Mouse (Mus musculus): Measurements from ENCODE around the gene Syt1. TPM values are rescaled to one million over a fixed set of nuclear protein-coding genes. Genes with fewer than 3 reads are reported as not detected.

The Syt1 gene
- polyA plus RNA-seq, 1 experiment, result 0.58 TPM

DNA sequence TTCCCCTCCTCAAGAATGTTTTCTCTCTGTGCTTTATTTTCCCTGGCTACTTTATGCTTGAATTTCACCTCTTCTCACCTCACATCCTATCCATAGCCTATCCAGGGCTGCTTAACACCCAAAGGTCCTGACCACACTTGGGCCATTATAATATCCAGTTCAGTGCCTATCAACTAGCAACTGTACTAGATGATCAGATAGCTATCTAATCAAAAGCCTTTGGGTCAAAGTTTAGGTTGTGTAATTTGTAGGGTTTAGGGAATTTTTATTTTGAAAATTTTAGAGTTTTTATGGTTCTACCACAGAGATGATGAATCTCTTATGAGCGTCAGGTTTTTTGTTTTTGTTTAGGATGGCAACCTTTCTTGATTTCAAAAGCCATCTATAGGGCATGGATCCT lies 125.0 kb downstream of the Syt1 start:
- DNase-seq (ENCODE audit: low read depth), result no peak

DNA sequence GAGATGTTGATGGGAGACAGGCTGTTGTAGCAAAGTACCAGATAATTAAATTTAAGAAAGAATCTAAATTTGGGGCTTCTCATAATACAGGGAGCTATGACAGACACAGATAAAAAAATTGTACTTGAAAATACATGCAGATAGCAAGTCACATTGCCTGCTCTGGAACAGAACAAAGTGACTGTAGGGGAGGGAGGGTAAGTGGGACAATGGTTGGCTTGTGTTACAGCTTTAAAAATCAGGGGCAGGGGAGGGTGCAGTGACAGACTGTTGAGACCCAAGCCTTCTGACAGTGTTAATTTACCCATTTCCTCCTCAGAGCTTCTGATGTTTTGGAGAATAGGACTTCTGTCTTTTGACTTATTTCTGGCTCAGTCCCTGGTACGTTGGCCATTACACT lies 126.3 kb downstream of the Syt1 start:
- DNase-seq (ENCODE audit: low read depth), result no peak

DNA sequence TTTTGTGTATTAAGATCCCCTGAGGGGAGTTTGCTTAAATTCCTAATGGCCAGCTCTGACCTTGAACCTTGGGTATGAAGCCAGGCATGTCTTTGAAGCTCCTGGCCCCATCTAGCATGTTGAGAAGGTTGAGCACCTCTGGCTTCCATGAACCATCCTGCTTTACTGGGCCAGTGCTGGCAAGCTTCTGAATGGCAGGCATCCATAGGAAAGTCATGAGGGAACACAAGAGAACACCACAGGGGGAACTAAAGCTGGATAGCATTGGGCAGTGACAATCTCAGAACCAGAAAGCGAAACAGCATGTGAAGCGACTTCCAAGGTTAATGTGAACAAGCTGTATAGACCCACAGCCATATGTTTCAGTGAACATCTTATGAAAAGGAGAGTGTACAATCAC lies 130.4 kb downstream of the Syt1 start:
- no peak for DNase-seq (ENCODE audit: low read depth)

DNA sequence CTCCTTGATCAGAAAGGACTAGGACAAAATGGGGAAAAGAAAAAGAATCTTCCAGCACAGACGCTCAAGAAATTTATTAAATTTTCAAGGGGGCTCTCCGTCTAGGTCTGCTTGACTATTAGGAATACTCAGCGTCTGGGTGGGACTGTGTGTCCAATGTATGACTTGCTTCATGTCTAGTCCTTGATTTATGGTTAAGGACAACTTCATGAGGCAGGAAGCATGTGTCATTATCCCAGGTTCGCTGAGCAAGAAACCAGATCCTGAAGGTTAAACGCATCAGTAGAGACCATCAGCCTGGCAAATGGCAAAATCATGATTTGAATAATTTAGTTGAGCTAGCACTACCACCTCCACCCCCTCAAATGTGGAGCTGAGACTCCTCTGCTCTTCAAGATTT lies 135.1 kb downstream of the Syt1 start:
- no peak for DNase-seq (ENCODE audit: low read depth)

DNA sequence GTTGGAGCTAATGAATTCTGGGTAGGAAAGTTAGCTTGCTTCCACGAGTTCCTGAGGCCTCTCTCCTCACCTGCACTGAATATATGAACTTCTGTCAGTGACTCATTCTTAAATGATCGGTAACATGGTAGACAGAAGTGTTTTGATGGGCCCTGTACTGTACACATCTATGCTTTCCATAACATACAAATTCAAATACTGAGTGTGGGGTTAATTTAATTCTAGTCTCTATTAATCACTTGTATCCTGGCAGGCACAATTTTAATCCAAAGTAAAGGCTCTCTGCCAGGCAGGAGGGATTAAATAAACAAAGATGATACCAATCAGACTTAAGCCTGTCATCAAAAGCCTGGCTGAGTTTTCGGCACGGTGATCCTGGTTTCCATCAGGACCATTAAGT lies 136.1 kb downstream of the Syt1 start:
- DNase-seq (ENCODE audit: low read depth), result no peak

DNA sequence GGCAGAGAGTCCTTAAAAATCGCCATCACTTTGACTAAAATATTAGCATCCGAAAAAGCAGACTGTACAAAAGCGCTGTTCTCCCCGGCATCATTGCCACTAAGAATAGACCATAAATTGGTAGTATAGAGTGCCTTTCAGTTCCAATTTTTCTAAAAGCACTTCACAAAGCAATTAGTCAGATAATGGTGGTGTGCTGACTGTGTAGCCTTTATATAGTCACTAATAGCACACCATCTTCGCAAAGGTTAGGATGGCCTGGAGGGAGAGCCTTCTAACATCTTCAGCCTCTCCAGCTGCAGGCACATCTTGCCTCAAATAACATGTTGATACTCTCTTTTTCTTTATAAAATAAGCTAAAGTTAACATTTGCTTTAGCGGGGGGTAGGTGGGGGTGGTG lies 138.4 kb downstream of the Syt1 start:
- DNase-seq (ENCODE audit: low read depth), result no peak

DNA sequence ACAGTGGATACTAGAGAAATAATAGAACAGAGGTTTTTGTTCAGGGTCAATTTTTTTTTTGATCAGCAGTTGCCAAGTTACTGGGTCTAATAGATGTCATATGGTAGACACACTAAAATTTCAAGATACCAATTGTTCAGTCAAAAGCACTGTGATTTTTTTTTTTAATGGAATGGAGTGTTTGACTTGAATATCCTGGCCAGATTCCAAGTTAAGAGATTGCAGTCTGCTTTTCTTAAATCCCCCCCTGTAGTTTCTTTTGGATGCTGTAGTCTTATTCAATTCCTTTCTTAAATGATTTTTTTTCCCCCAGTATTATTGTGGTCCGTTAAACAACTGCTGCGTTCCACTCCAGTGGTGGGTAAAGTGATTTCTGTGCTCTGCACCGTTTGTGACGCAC lies 140.2 kb downstream of the Syt1 start:
- DNase-seq (ENCODE audit: low read depth), result no peak

DNA sequence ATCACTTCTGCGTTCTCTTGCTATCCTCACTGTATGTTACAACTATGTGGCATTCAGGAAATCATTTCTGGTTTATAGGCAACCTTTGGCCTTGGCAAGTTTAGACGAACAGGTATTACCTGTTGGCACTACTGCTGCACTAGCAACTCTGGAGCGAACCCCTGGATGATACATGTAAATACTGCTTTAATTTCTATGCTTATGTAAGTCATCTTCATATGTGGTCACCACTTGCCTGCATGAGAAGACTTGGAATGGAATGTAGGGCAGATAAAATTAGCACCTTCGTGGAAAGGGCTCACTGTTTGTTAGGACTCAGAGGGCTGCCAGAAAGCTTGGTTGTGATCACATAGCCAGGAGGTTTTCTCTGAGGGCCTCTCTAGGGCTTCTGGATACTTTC lies 142.6 kb downstream of the Syt1 start:
- DNase-seq (ENCODE audit: low read depth), result no peak

DNA sequence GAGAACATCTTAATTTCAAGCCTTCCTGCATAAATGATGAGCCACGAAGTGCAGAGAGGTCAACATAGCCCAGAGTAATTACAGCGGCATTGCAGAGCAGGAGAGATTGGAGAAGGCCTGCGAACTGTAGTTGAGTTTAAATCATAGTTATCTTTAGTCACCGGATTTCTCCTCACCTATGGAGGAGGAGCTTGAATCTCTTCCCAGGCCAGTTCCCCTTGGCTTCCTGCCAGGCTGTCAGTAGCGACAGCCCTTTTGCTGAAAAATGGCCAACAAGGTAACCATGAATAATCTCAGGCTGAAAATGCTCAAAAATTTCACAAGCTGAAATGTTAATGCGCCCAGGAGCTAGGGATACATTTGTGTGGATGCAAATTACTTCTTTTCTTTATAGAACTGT lies 143.6 kb downstream of the Syt1 start:
- no peak for DNase-seq (ENCODE audit: low read depth)

DNA sequence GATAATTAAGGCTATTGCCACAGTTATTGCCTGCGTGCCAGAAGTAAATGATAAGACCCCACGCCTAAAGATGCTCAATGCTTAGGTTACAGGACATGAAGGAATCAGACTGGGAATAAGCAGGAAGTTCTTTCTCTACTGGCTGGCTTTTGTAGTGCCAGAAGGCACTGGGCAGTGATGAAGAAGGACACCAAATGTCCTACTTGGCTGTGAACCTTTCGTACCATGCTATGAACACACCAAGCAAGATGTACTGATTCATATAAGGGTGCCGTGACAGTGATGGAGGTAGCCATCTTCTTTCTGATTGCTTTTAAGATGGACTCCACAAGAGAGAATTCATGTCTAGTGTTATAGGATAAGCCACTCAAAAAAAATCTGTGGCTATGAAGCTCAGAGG lies 145.2 kb downstream of the Syt1 start:
- no peak for DNase-seq (ENCODE audit: low read depth)

DNA sequence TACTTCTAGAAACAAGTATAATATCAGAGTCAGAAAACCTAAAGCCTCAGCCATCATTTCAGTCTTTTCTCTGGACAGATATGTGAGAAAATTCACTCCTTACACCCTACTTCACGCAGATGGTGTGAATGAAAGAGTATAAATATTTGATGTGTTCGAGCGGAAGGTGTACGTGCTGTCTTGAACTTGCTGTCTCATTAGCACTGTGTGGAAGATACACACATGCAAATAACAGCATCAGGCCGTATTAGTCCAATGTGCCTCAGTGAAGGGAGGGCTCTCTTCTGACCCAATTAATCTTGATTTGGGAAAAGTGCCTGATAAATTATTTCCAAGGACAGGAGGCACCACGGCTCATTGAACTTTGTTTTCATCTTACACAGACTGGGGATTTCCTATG lies 154.8 kb downstream of the Syt1 start:
- no peak for DNase-seq (ENCODE audit: low read depth)

DNA sequence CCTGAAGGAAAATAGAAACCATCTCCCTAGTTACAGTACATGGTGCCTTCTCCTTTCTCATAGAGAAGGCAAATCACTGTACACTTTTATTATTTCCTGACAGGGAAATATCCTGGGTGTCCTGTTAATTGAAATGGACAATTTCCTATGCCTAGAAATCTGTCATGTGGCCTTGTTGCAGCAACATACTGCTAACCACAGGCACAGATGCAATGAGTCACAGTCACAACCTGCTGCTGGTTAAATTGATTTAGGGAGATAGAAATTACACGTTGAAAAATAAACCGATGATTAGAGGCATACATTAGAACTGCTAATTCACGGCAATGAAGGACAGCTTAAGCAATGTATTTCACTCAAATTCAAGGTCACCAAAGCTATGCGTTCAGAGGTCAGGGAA lies 158.0 kb downstream of the Syt1 start:
- no peak for DNase-seq (ENCODE audit: low read depth)

DNA sequence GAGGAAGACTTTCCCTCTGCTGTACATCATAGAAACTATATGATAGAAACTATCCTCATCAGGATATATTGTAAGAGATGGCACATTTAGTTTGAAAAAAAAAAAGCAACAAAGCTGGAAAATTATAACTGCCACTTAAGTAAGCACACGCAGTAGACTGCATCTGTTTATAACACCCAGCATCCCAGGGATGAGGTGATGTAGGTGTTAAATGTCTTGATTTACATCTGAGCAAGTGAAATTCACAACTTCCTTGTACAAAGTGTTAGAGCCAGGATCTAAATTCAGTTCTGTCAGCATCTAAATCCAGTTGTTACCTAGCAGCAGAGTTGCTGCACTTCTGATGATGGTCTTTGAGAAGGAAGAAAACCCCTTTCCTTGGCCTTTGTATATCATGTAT lies 173.3 kb downstream of the Syt1 start:
- DNase-seq (ENCODE audit: low read depth), result no peak

DNA sequence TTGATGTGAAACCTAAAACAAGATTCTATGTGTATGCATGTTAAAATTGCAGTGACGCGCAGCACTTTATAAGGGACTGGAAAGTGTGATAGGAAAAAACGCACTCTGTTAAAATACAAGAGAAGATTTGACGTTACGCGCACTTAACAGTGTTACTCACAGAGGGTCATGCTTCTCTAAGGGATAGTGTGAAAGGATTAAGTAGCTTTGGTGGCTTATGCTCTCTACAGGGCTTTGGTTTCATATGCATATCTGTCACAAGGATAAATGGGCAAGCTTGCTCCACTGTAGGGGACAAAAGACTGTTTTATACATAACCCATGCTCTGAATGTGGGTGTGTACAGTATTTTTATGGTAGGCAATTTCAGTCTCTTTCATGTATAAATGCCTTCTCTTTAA lies 178.5 kb downstream of the Syt1 start:
- DNase-seq (ENCODE audit: low read depth), result no peak

DNA sequence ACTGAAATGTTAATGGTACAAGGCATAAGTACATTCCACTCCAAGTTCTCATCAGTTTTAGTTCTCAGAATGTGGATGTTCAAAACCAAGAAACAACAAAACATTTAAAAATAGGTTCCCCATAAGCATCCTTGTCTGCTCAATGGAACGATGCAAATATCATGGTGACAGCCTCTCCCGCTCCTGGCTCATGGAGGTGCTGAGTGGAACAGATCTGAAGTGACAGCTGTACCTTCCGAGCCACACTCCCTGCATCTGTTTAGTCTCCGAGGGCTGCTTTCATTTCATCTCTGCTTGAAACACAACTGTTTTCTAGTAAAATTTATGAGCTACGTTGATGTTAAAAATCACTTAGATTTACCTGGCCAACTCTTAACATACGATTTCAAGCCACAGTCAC lies 179.0 kb downstream of the Syt1 start:
- no peak for DNase-seq (ENCODE audit: low read depth)

DNA sequence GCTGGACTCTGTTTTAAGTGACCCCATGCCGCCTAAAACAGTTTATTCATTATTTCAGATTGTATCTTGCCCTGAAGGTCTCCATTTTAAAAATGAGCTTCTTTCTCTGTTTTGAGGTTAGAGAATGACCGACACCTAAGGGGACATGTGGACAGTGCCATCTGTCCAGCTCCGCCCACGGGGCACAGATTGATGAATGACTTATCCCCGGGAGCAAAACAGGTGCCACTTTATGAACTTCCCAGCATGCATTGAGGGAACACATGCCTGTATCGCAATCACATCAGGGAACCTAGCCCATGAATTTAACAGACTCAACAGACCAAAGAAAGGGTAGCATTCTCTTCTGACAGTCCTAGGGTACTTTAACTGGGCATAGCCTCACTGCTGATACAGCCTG lies 188.5 kb downstream of the Syt1 start:
- no peak for DNase-seq (ENCODE audit: low read depth)

DNA sequence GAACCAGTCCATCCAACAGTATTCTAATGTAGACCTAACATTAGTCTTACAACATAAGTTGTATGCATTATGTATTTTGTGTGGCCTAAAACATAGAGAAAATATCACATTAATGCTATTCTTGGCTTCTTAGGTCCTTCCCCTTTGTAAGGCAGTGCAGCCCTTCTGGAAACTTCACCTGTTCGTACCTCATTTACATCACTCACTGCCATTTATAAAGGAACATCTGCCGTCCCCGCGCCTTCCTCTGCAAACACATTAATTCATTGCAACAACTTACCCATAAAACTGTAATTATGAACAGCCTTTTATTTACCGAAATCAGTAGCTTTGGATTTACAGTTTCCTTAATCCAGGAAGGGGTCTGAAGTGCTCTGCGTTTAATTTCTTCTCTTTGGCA lies 195.4 kb downstream of the Syt1 start:
- DNase-seq (ENCODE audit: low read depth), result no peak

DNA sequence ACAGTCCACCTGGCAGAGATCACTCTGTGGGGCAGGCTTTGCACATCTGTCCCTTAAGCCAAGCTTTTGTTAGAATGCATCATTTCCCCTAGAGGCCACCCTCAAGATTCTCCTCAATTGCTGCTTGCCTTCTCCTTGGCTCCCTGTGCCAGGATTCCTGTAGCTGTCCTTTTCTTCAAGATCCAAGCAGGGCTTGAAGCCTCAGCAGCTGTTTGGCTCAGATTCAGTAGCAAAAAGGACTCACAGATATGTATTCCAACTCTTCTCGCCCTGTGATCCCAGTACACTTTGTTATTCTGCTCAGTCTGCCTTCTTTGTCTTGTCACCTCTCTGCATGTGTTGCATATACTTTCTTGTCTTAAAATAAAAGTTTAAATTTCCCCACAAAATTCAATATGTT lies 206.4 kb downstream of the Syt1 start:
- no peak for DNase-seq (ENCODE audit: low read depth)

DNA sequence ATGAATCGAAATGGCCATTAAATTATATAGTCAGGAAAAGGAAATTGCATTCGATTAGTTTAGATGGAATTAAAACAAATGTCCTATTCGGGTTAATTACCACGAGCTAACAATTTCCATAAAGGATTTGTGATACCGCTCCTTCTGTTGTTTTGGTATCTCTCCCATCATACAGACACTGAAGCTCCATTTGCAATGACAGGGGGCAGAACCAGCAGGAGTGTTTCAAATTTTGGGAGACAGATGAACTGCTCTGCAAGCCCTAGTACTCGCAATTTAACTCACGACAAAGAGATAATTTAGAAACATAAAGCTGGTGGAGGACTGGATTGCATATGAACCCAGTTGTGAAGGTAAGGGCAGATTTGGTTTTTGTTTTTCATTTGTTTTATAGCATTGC lies 210.0 kb downstream of the Syt1 start:
- DNase-seq (ENCODE audit: low read depth), result no peak

DNA sequence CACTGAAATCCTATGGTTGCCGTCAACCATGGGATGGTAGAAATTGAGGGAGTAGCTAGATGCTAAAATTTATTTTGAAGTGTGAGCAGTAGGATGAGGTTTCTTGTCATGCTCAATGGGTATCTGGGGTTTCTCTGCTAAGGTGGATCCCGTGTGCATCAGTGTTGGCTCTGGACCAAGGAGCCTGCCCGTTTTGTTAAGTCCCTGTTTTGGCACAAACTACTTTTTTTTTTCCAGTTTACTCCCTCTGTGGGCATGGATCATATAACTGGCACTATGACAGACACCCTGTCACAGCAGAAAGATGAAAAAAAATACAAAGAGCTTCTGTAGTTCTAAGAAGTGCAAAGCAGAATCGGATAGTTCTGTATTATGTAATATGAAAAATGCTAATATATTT lies 212.0 kb downstream of the Syt1 start:
- no peak for DNase-seq (ENCODE audit: low read depth)

DNA sequence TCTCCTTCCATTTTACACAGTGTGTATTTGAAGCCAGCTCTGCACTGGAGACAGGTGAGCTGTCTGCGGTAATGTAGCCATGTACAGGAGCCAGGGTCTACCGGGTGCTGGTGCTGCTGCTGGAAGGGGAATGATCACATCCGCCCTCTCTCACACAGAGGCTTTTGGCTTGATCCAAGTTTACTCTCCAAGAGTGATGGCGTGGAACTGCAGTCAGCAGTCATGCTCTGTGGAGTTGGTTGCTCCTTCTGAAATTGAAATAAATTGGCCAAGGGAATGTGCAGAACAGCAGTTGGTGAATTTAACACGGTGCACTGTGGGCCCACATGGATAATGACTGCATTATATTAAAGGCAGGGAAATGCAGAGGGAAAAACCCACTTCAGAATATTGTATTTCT lies 228.0 kb downstream of the Syt1 start:
- no peak for DNase-seq (ENCODE audit: low read depth)

DNA sequence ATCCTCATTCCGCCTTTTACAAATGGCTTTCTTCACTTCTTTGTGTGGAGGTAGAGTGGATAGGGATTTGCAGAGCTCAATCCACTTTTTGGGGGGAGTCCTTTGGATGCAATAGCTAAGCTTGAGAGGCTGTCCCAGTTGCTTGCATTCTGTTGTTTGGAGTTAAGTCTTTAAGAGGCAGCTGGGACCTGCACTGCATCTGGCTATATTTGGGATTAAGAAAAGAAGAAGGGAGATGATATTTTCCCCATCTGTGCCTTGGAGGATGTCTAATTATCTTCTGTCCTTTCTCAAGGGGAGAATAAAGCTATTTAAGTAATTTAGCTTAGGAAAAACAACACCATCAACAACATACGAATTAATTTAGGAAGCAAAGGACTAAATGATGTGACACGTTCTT lies 230.2 kb downstream of the Syt1 start:
- no peak for DNase-seq (ENCODE audit: low read depth)

DNA sequence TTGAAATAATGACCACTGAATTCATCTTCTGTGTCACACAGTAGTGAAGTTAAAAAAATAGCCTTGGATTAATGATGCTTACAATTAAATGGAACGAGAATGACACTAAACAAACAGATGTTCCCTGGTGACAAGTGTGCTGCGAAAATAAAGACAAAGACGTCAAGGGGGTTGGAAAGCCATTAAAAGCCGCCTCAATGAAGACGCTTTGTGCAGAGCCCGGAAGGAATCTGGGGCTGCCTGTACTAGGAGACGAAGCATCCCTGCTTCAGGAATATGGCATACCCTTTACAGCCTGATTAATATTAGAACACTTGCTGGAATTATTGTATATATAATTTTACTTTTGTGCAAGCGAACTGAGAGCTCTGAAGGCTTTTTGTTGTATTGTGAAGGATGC lies 234.0 kb downstream of the Syt1 start:
- no peak for DNase-seq (ENCODE audit: low read depth)

DNA sequence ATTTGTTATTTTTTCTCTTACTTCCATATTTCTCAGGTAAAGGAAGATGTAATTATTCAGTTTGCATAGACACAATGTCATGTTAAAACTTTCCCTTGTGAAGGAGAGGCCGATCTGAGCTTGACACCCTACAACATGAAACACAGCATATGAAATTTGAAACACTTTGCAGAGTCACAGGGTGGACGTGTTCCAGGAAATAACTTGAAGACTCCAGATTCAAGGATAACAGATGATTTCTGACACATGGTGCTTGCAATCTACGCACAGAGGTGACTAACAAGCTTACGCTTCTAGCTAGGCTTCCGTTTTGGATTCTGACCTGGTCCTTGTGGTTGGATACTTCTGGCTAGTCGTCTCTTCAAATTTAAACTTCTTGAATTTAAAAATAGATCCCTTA lies 239.7 kb downstream of the Syt1 start:
- DNase-seq (ENCODE audit: low read depth), result no peak

DNA sequence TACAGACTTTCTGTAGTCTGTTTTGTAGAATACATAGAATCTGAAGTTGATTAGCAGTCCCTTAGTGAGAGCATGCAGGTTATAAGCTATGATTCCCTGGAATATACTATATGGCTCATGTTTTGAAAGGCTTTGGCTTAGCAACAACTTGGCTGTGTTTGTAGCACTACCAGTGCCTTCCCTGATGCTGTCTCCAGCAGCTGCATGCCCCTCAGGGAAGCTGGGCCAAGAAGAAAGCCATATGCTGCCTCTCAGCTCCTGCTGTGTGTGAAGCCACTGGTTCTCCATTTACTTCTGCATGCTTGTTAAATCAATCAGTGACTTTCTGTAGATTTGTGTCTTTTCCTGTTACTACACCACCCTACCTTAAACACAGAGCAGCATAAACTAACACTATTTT lies 245.2 kb downstream of the Syt1 start:
- no peak for DNase-seq (ENCODE audit: low read depth)
